Mouse (Mus musculus): ENCODE data around the gene Dot1l.

GRCm38 (mm10) chr10:80775731-80776130 is 20.7 kb downstream of the Dot1l start:
- TF ChIP-seq POLR2A (IDR thresholded peaks at IDR 0.05; ENCODE audit: extremely low read depth, insufficient read depth, low read length) (no peak), CTCF (IDR thresholded peaks at IDR 0.05; ENCODE audit: extremely low read depth, insufficient read depth, low read length) (no peak)

All from cortical plate, adult 2 months (tissue).